In genomic region chr1:74302229-74302628, GRCm38 (mm10) we compare ENCODE assay signal across 1 mouse cellular context.
TF ChIP-seq lines count a peak whose summit lies in the region.

No protein-coding gene starts in this region.

TF ChIP-seq in myocyte, 11 proteins besides CTCF, POLR2A, EP300 and RAD21 (continued from another document):
- no peak for TF ChIP-seq POLR2AphosphoS2 (IDR thresholded peaks at IDR 0.05; ENCODE audit: insufficient read length, low read depth)
TF ChIP-seq in myocyte: peak in this region for 0.
